Mouse (Mus musculus): Measurements from ENCODE around the gene Npas3. TPM values are rescaled to one million over a fixed set of nuclear protein-coding genes. Genes with fewer than 3 reads are reported as not detected.

The Npas3 gene
- polyA plus RNA-seq, 1 experiment: 0.18 TPM

DNA sequence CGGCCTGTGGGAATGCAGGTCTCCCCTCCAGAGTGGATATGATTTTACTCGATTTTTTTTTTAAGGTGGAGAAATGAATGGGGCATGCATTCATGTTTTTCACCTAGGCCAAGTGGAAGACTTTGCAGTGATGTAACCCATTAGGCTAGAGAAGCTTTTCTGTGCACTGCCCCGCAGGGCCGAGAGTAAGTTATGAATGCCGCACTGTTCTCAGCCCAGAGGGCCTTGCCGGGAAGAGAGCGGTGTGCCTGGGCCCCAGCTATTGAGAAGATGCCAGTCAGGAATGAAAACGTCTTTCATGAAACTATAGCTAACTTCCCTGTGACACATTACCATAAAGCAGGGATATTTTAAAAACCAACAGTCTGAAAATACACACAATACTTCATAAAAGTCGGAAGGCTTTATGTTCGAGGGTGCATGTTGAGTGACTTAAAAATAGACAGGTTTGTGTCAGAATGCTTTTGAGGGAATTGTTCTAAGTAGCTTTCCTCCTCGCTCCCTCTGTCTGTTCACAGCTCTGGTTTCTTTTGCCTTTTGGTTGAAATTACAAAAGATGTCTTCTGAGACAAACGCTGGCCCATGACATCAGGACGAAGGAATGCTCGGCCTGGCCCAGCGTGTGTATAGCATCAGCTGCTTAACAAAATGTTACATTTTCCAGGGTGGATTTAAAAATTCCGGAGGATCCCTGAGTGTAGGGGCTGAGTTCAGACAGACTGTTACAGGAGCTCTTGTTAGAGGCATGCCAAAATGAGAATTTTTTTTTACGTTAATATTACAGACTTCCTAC is 44.2 kb downstream of the Npas3 start:
- H3K36me3 ChIP-seq (ENCODE audit: control insufficient read depth, insufficient read depth): no peaks in the 10 kb centered on the region
- no peaks in the 10 kb centered on the region for H3K27me3 ChIP-seq (ENCODE audit: control insufficient read depth, insufficient read depth, insufficient read length)
- H3K4me2 ChIP-seq (ENCODE audit: low read depth): peak overlapping the region; percentile 55
- H3K4me3 ChIP-seq: no peak overlapping the region
- H3ac ChIP-seq (ENCODE audit: control insufficient read depth, insufficient read length): no peak overlapping the region
- H3K79me2 ChIP-seq (ENCODE audit: control insufficient read depth, insufficient read depth): no peaks in the 10 kb centered on the region
- TF ChIP-seq TCF3 (IDR thresholded peaks at IDR 0.05; ENCODE audit: insufficient read length, low read depth) (no peak), E2F4 (IDR thresholded peaks at IDR 0.05; ENCODE audit: insufficient read depth) (no peak), CEBPB (IDR thresholded peaks at IDR 0.05; ENCODE audit: insufficient read depth, poor library complexity, severe bottlenecking) (no peak), TCF12 (IDR thresholded peaks at IDR 0.05; ENCODE audit: insufficient read depth, poor library complexity, severe bottlenecking) (no peak), POLR2AphosphoS2 (IDR thresholded peaks at IDR 0.05; ENCODE audit: insufficient read length, low read depth) (no peak), MYOG (IDR thresholded peaks at IDR 0.05; ENCODE audit: control insufficient read depth in 1 of 3, insufficient read depth in 1 of 3, insufficient read length in 2 of 3, low read depth in 2 of 3) (no peak), USF1 (IDR thresholded peaks at IDR 0.05; ENCODE audit: low read depth) (no peak), SRF (IDR thresholded peaks at IDR 0.05; ENCODE audit: control insufficient read depth, insufficient read length, low read depth) (no peak), REST (IDR thresholded peaks at IDR 0.05; ENCODE audit: insufficient read depth, insufficient read length) (no peak), MAX (IDR thresholded peaks at IDR 0.05; ENCODE audit: low read depth) (no peak), POLR2A (IDR thresholded peaks at IDR 0.05; ENCODE audit: insufficient read length, low read depth) (no peak), MYOD1 (IDR thresholded peaks at IDR 0.05; ENCODE audit: control insufficient read depth in 1 of 3, insufficient read length in 2 of 3, low read depth in 2 of 3) (no peak)

DNA sequence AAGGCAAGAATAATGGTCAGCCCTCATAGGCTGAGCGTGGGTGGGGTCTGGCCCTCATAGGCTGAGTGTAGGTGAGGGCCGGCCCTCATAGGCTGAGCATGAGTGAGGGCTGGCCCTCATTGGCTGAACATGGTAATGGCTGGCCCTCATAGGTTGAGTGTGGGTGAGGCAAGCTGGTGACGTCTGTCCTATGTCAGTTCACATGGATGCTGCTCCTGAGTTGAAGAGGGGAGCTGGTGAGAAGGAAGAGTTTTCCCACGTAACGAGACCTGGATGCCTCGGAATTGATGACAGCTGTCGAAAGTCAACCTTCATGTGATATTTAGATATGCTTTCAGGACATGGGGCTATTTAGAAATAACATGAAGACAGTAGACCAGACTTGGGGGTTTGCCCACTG is 45.5 kb downstream of the Npas3 start:
- Histone ChIP-seq H3K79me2 (ENCODE audit: control insufficient read depth, insufficient read depth) (no peaks in the 10 kb centered on the region), H3K4me3 (no peak overlapping the region), H3K27me3 (ENCODE audit: control insufficient read depth, insufficient read depth, insufficient read length) (no peaks in the 10 kb centered on the region), H3K4me2 (ENCODE audit: low read depth) (no peak overlapping the region), H3ac (ENCODE audit: control insufficient read depth, insufficient read length) (no peak overlapping the region), H3K36me3 (ENCODE audit: control insufficient read depth, insufficient read depth) (no peaks in the 10 kb centered on the region)
- no peak for TF ChIP-seq SRF (IDR thresholded peaks at IDR 0.05; ENCODE audit: control insufficient read depth, insufficient read length, low read depth)
- no peak for TF ChIP-seq MYOD1 (IDR thresholded peaks at IDR 0.05; ENCODE audit: control insufficient read depth in 1 of 3, insufficient read length in 2 of 3, low read depth in 2 of 3)
- no peak for TF ChIP-seq USF1 (IDR thresholded peaks at IDR 0.05; ENCODE audit: low read depth)
- TF ChIP-seq MAX (IDR thresholded peaks at IDR 0.05; ENCODE audit: low read depth): no peak
- TF ChIP-seq CEBPB (IDR thresholded peaks at IDR 0.05; ENCODE audit: insufficient read depth, poor library complexity, severe bottlenecking): no peak
- no peak for TF ChIP-seq MYOG (IDR thresholded peaks at IDR 0.05; ENCODE audit: control insufficient read depth in 1 of 3, insufficient read depth in 1 of 3, insufficient read length in 2 of 3, low read depth in 2 of 3)
- no peak for TF ChIP-seq TCF12 (IDR thresholded peaks at IDR 0.05; ENCODE audit: insufficient read depth, poor library complexity, severe bottlenecking)
- TF ChIP-seq POLR2AphosphoS2 (IDR thresholded peaks at IDR 0.05; ENCODE audit: insufficient read length, low read depth): no peak
- no peak for TF ChIP-seq POLR2A (IDR thresholded peaks at IDR 0.05; ENCODE audit: insufficient read length, low read depth)
- TF ChIP-seq REST (IDR thresholded peaks at IDR 0.05; ENCODE audit: insufficient read depth, insufficient read length): no peak
- TF ChIP-seq E2F4 (IDR thresholded peaks at IDR 0.05; ENCODE audit: insufficient read depth): no peak
- TF ChIP-seq TCF3 (IDR thresholded peaks at IDR 0.05; ENCODE audit: insufficient read length, low read depth): no peak

DNA sequence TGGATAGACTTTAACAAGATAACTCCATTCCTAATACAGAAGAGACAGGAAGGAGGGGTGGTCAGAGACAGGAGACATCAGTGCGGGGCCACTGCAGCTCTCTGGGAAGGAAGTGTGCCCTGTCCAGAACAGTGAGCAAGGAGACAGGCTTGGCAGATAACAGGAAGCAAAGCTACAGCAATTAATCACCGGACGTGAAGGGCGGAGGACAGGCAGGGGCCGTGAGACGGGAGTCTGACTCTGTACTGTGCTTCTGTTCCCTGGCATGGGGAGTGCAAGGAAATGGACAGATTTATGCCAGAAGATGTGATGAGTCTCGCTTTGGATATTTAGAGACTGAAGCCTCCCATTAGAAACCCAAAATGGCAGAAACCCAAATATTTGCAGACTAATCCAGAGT is 47.3 kb downstream of the Npas3 start:
- no peaks in the 10 kb centered on the region for H3K36me3 ChIP-seq (ENCODE audit: control insufficient read depth, insufficient read depth)
- no peaks in the 10 kb centered on the region for H3K27me3 ChIP-seq (ENCODE audit: control insufficient read depth, insufficient read depth, insufficient read length)
- no peak overlapping the region for H3K4me3 ChIP-seq
- TF ChIP-seq E2F4 (IDR thresholded peaks at IDR 0.05; ENCODE audit: insufficient read depth): no peak
- TF ChIP-seq POLR2A (IDR thresholded peaks at IDR 0.05; ENCODE audit: insufficient read length, low read depth): no peak
- no peak for TF ChIP-seq CEBPB (IDR thresholded peaks at IDR 0.05; ENCODE audit: insufficient read depth, poor library complexity, severe bottlenecking)
- TF ChIP-seq POLR2AphosphoS2 (IDR thresholded peaks at IDR 0.05; ENCODE audit: insufficient read length, low read depth): no peak
- no peak for TF ChIP-seq MYOG (IDR thresholded peaks at IDR 0.05; ENCODE audit: control insufficient read depth in 1 of 3, insufficient read depth in 1 of 3, insufficient read length in 2 of 3, low read depth in 2 of 3)
- no peak for TF ChIP-seq USF1 (IDR thresholded peaks at IDR 0.05; ENCODE audit: low read depth)
- TF ChIP-seq TCF12 (IDR thresholded peaks at IDR 0.05; ENCODE audit: insufficient read depth, poor library complexity, severe bottlenecking): no peak
- no peak for TF ChIP-seq SRF (IDR thresholded peaks at IDR 0.05; ENCODE audit: control insufficient read depth, insufficient read length, low read depth)
- no peak for TF ChIP-seq REST (IDR thresholded peaks at IDR 0.05; ENCODE audit: insufficient read depth, insufficient read length)
- TF ChIP-seq MAX (IDR thresholded peaks at IDR 0.05; ENCODE audit: low read depth): no peak
- no peak for TF ChIP-seq TCF3 (IDR thresholded peaks at IDR 0.05; ENCODE audit: insufficient read length, low read depth)
- TF ChIP-seq MYOD1 (IDR thresholded peaks at IDR 0.05; ENCODE audit: control insufficient read depth in 1 of 3, insufficient read length in 2 of 3, low read depth in 2 of 3): no peak
- no peaks in the 10 kb centered on the region for H3K79me2 ChIP-seq (ENCODE audit: control insufficient read depth, insufficient read depth)
- H3K4me2 ChIP-seq (ENCODE audit: low read depth): no peak overlapping the region
- no peak overlapping the region for H3ac ChIP-seq (ENCODE audit: control insufficient read depth, insufficient read length)

DNA sequence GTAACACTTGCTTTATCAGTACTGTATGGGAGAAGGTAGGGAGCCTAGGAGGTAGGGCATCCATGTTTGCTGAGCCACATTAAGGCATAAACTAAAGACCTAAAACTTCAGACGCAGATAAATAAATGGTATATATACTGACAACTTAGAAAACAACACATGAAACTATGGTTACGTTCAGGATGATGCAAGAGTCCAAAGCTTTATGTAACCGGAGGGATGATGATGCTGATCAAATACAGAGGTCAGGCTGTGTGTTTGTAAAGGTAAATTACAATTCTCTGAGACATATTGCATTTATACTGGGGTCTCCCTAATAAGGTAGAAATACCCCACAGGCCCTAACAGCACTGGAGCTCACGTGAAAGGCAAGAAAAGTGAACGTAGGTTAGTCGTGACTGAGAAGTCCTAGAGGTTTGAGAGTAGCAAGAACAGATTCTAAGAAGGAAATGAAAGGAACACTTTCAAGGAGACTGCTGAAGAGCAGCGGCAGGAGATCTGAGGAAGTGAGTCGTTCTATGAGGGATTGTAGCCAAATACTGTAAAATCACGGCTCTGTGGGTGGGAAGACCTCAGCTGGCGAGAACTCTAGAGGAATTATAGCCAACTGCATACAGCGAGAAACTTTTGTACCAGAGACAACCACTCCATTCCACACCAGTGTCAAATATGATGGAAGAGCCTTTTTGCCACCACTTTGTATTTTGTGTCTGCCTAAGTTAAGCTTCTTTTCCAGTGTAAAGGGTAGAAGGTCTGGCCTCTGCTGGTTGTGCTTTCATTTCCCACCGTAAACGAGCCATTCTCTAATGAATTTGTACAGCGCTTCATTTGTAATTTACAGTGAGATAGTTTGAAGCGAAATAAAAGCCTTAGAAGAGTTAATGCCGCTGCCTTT is 49.7 kb downstream of the Npas3 start:
- no peak overlapping the region for H3ac ChIP-seq (ENCODE audit: control insufficient read depth, insufficient read length)
- peak; percentile 79 for TF ChIP-seq CEBPB (IDR thresholded peaks at IDR 0.05; ENCODE audit: insufficient read depth, poor library complexity, severe bottlenecking)
- TF ChIP-seq POLR2A (IDR thresholded peaks at IDR 0.05; ENCODE audit: insufficient read length, low read depth): no peak
- no peak for TF ChIP-seq TCF3 (IDR thresholded peaks at IDR 0.05; ENCODE audit: insufficient read length, low read depth)
- no peak for TF ChIP-seq REST (IDR thresholded peaks at IDR 0.05; ENCODE audit: insufficient read depth, insufficient read length)
- TF ChIP-seq POLR2AphosphoS2 (IDR thresholded peaks at IDR 0.05; ENCODE audit: insufficient read length, low read depth): no peak
- TF ChIP-seq E2F4 (IDR thresholded peaks at IDR 0.05; ENCODE audit: insufficient read depth): no peak
- H3K4me2 ChIP-seq (ENCODE audit: low read depth): peak overlapping the region; percentile 66
- H3K27me3 ChIP-seq (ENCODE audit: control insufficient read depth, insufficient read depth, insufficient read length): no peaks in the 10 kb centered on the region
- no peak overlapping the region for H3K4me3 ChIP-seq
- no peaks in the 10 kb centered on the region for H3K36me3 ChIP-seq (ENCODE audit: control insufficient read depth, insufficient read depth)
- H3K79me2 ChIP-seq (ENCODE audit: control insufficient read depth, insufficient read depth): no peaks in the 10 kb centered on the region
